ENCODE assay signal across 23 mouse cellular contexts in the genomic region with DNA sequence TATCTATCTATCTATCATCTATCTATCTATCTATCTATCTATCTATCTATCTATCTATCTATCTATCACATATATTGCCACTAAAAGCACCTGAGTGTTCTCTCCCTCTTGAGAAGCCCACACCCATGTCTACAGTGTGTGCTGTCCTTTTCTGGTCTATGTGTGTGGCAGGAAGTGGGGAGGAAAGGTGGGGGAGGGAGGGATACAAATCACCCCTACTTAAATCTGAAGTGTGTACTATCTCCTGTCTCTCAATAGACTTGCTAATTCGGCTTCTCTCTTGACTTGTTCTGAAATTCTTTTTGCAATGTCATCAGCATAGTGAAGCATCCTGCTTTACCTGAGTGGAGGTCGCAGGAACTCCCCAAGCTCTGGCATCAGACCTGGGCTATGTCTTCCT.
"Had no signal": no experiment of that assay in that cellular context is flagged by ENCODE, and none has a peak within 500 bp of the region (broad histone marks: within the 10 kb centered on the region; RNA-seq: fewer than 3 reads in every experiment).

No protein-coding gene starts in this region.

- H3K27me3 ChIP-seq: limb, embryonic 13.5 days; liver, embryonic 12.5 days; liver, embryonic 15.5 days; lung, embryonic 15.5 days; midbrain, embryonic 13.5 days had no signal

- H3K4me1 ChIP-seq: limb, embryonic 13.5 days; liver, embryonic 12.5 days; liver, embryonic 15.5 days; lung, embryonic 15.5 days; midbrain, embryonic 10.5 days; midbrain, embryonic 13.5 days had no signal

- ATAC-seq: liver, embryonic 12.5 days; midbrain, embryonic 13.5 days; midbrain, embryonic 16.5 days had no signal

- H3K4me2 ChIP-seq: limb, embryonic 13.5 days; liver, embryonic 12.5 days; liver, embryonic 15.5 days; lung, embryonic 15.5 days; midbrain, embryonic 13.5 days had no signal

- H3K9ac ChIP-seq: limb, embryonic 13.5 days; liver, embryonic 12.5 days; liver, embryonic 15.5 days; lung, embryonic 15.5 days; midbrain, embryonic 13.5 days had no signal

- H3K27ac ChIP-seq: kidney, postnatal 0 days; layer of hippocampus, adult 2 months; limb, embryonic 10.5 days; limb, embryonic 13.5 days; liver, embryonic 12.5 days; liver, embryonic 15.5 days; lung, embryonic 15.5 days; midbrain, embryonic 10.5 days; midbrain, embryonic 13.5 days had no signal

- H3K9me3 ChIP-seq: limb, embryonic 10.5 days; limb, embryonic 13.5 days; liver, embryonic 12.5 days; liver, embryonic 15.5 days; lung, embryonic 15.5 days; megakaryocyte, embryonic 14.5 days; midbrain, embryonic 10.5 days; midbrain, embryonic 13.5 days had no signal

- DNase-seq: kidney, adult 2 months; kidney, postnatal 25 days; layer of hippocampus, adult 9-11 months; liver; lung, adult 18-20 months; lung, postnatal 10 days; lung, postnatal 36 days; right cerebral cortex, postnatal 14 days; spleen, adult 18-20 months; thymus, adult 2 months; thymus, postnatal 25 days had no signal

- H3K36me3 ChIP-seq: limb, embryonic 10.5 days; limb, embryonic 13.5 days; liver, embryonic 12.5 days; liver, embryonic 15.5 days; lung, embryonic 15.5 days; midbrain, embryonic 10.5 days; midbrain, embryonic 13.5 days had no signal

- H3K4me3 ChIP-seq: layer of hippocampus, adult 2 months; limb, embryonic 10.5 days; limb, embryonic 13.5 days; liver, embryonic 12.5 days; liver, embryonic 15.5 days; lung, embryonic 15.5 days; megakaryocyte, embryonic 14.5 days; midbrain, embryonic 10.5 days; midbrain, embryonic 13.5 days; myocyte had no signal
